Mouse (Mus musculus): ENCODE measurements around the gene Zyg11b. TPM values are rescaled to one million over a fixed set of nuclear protein-coding genes. Genes with fewer than 3 reads are reported as not detected.

The Zyg11b gene
- 3.4 and 4.0 TPM in 2 replicates for polyA plus RNA-seq (2012; rRNA removed)

DNA sequence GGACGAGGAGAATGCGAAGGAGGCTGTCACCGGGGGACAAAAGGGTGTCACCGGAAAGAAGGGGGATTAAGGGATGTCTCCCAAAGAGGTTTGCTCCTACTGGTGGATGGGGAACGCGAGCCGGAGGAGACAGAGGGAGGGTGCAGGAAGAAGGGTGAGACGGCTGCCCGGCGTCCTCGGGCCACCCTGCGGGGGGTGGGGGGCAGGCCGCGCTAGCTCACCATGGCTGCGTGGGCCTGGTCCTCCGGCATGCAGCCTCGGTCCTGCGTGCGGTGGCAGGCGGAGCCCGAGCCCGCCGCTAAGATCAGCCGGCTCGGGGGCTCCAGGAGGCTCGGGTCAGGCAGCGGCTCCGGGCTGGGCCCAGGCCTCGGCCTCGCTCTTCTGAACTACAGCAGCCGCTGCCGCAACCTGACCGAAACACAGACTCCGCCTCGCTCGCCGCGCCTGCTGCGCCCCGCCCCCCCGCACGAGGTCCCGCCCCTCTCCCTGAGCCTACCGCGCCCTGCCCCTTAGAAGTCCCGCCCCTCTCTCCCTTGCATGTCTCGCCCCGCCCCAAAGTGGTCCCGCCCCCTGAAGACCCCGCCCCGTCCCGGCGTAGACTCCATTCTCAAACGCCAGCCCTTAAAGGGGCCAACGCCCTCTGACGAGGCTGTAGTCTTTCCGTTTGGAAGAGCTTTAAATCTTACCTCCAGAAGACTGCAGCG lies at the start of gene Zyg11b:
Gene Zyg11b (minus strand): TSS at position 427 of the 704 bp plus-strand sequence.

DNA sequence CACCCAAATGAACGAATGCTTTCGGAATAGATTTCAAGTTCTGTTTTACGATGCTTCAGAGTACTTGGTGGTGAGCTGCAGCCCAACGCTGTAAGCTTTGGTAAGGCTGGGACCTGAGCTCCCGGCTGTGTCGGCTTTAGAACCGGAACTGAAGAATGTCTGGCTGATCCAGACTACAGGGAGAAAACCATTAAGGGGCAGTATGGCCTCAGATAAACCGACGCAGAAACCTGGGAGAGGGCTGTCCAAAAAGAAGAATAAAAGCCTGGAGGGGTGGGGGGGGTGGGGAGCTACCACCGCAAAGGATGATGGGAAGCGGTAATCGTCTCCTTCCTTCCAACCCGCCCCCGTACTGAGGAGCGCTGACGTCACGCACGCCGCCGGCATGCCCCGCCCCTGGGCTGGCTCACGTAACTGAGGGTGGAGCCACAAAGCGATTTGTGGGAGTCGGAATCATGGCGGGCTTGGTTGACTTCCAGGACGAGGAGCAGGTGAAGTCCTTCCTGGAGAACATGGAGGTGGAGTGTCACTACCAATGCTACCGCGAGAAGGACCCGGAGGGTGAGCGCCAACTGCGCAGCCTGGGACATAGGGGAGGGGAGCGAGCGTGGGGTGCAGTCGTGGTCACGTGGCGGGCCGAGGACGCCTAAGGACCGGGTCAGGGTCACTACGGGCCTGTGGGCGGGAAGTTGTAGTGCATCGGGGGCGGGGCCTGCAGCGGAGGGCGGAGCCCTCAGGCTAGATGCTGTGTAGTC lies 27.0 kb upstream of the Zyg11b start, which contains the start of gene Coa7:
Gene Coa7 (plus strand): TSS at position 411 of the 755 bp plus-strand sequence.

DNA sequence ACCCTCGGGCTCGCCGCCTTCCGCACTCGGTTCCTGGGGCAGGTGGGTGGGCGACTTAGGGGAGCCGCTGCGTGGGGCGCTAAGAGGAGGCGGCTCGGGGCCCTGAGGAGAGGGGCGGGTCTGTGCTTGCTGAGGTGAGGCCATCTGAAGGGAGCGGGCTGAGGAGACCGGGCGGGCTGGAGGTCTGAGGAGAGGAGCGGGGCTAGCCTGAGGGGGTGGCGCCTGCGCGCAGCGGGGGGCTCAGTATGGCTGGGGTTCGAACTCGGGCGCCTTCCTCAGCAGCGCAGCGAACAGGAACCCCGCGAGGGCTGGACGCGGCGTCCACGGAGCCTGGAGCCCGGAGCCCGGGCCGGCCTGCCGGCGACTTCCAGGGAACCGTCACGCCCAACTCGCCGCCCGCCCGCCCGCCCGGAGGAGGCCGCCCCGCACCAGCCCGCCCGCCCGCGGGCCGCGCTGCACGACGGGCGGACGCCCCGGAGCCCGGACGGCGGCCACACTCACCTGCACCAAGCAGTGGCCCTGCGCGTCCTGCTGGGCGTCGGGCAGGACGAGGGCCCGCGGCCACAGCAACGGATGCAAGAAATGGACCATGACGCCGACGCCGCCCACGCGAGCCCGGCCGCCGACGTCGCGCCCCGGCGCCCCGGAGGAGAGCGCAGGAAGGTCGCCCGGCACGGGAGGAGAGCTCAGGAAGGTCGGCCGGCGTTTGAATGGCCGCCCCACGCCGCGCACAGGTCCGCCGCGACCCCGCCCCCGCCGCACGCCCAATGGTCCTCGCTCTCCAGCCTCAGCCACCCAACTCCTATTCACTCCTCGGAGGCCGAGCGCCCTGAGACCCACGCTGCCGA lies 83.3 kb downstream of the Zyg11b start, which contains the start of gene Zyg11a:
Gene Zyg11a (minus strand): TSS at position 717 of the 848 bp plus-strand sequence.

Other genes with a start within 250 kb of the Zyg11b start
- 0.72 and 0.89 TPM in 2 replicates for gene Podn, start 204.7 kb downstream of the Zyg11b start, polyA plus RNA-seq (2012; rRNA removed)
- 717 and 827 TPM in 2 replicates for gene Scp2, start 156.1 kb downstream of the Zyg11b start, polyA plus RNA-seq (2012; rRNA removed)
- 105 and 120 TPM in 2 replicates for gene Echdc2, start 135.7 kb downstream of the Zyg11b start, polyA plus RNA-seq (2012; rRNA removed)
- 0.96 and 1.3 TPM in 2 replicates for gene Zyg11a, start 83.0 kb downstream of the Zyg11b start, polyA plus RNA-seq (2012; rRNA removed)
- 16.3 and 22.9 TPM in 2 replicates for gene Coa7, start 27.0 kb upstream of the Zyg11b start, polyA plus RNA-seq (2012; rRNA removed)
- gene Shisal2a, start 82.3 kb upstream of the Zyg11b start, polyA plus RNA-seq (2012; rRNA removed) = 1.3 and 3.0 TPM in 2 replicates
- 11.9 and 14.0 TPM in 2 replicates for gene Gpx7, start 105.9 kb upstream of the Zyg11b start, polyA plus RNA-seq (2012; rRNA removed)
- 41.4 and 57.2 TPM in 2 replicates for gene Tut4, start 158.3 kb upstream of the Zyg11b start, polyA plus RNA-seq (2012; rRNA removed)